Mouse (Mus musculus) urinary bladder, postnatal 25 days (tissue): ENCODE data around the gene Stard13.

ENCODE experiments used
- DNase-seq: peaks from one replicate; pipeline ENCODE4 v3.0.0; 2022; ENCODE audit warnings: low spot score

Stard13 gene

GRCm38 (mm10) chr5:151018959-151019358 is 214.7 kb downstream of the Stard13 start:
- DNase-seq: no peak

- DNase-seq: no peak
Observed at GRCm38 (mm10) chr5:151018450-151018849, 215.2 kb downstream of the Stard13 start.

GRCm38 (mm10) chr5:151004216-151004755 is 229.3 kb downstream of the Stard13 start:
- DNase-seq: no peak

- no peak for DNase-seq
Observed at GRCm38 (mm10) chr5:151002051-151002450, 231.6 kb downstream of the Stard13 start.

- DNase-seq: no peak
Observed at GRCm38 (mm10) chr5:151001111-151001510, 232.5 kb downstream of the Stard13 start.

GRCm38 (mm10) chr5:150996586-150996985 is 237.1 kb downstream of the Stard13 start:
- no peak for DNase-seq

- no peak for DNase-seq
Observed at GRCm38 (mm10) chr5:150994096-150994495, 239.5 kb downstream of the Stard13 start.
